Mouse (Mus musculus): ENCODE measurements around the gene Palmd.

The Palmd gene

GRCm38 (mm10) chr3:116917016-116917415, 51.8 kb downstream of the Palmd start:
- in situ Hi-C loops (cut with MboI; ENCODE audit: low pct_unique_long_range_greater_than_20kb in 1 of 2, low sequenced_read_pairs in 2 of 2, unreplicated experiment in 1 of 2), result loop anchor here (25.0 kb wide), 2 partner anchors 145 to 520 kb away; no protein-coding TSS in a partner anchor

GRCm38 (mm10) chr3:116914931-116915330, 53.9 kb downstream of the Palmd start:
- in situ Hi-C loops (cut with MboI; ENCODE audit: low pct_unique_long_range_greater_than_20kb in 1 of 2, low sequenced_read_pairs in 2 of 2, unreplicated experiment in 1 of 2), result loop anchor here (25.0 kb wide), 2 partner anchors 147 to 522 kb away; no protein-coding TSS in a partner anchor

- in situ Hi-C loops (cut with MboI; ENCODE audit: low pct_unique_long_range_greater_than_20kb in 1 of 2, low sequenced_read_pairs in 2 of 2, unreplicated experiment in 1 of 2), result loop anchor here (25.0 kb wide), 2 partner anchors 148 to 523 kb away; no protein-coding TSS in a partner anchor
Observed at GRCm38 (mm10) chr3:116914374-116914773, 54.4 kb downstream of the Palmd start.

- in situ Hi-C loops (cut with MboI; ENCODE audit: low pct_unique_long_range_greater_than_20kb in 1 of 2, low sequenced_read_pairs in 2 of 2, unreplicated experiment in 1 of 2), result loop anchor here (10.0 to 25.0 kb wide), 3 partner anchors 156 to 531 kb away; no protein-coding TSS in a partner anchor
Observed at GRCm38 (mm10) chr3:116906596-116906995, 62.2 kb downstream of the Palmd start.

GRCm38 (mm10) chr3:116905898-116906297, 62.9 kb downstream of the Palmd start:
- in situ Hi-C loops (cut with MboI; ENCODE audit: low pct_unique_long_range_greater_than_20kb in 1 of 2, low sequenced_read_pairs in 2 of 2, unreplicated experiment in 1 of 2), result loop anchor here (10.0 to 25.0 kb wide), 3 partner anchors 156 to 531 kb away; no protein-coding TSS in a partner anchor

- in situ Hi-C loops (cut with MboI; ENCODE audit: low pct_unique_long_range_greater_than_20kb in 1 of 2, low sequenced_read_pairs in 2 of 2, unreplicated experiment in 1 of 2), result loop anchor here (10.0 to 25.0 kb wide), 3 partner anchors 158 to 533 kb away; no protein-coding TSS in a partner anchor
Observed at GRCm38 (mm10) chr3:116904158-116904557, 64.6 kb downstream of the Palmd start.

- in situ Hi-C loops (cut with MboI; ENCODE audit: low pct_unique_long_range_greater_than_20kb in 1 of 2, low sequenced_read_pairs in 2 of 2, unreplicated experiment in 1 of 2), result no loop called here
Observed at GRCm38 (mm10) chr3:116892872-116893271, 75.9 kb downstream of the Palmd start.

- in situ Hi-C loops (cut with MboI; ENCODE audit: low pct_unique_long_range_greater_than_20kb in 1 of 2, low sequenced_read_pairs in 2 of 2, unreplicated experiment in 1 of 2), result no loop called here
Observed at GRCm38 (mm10) chr3:116892206-116892563, 76.6 kb downstream of the Palmd start.

- in situ Hi-C loops (cut with MboI; ENCODE audit: low pct_unique_long_range_greater_than_20kb in 1 of 2, low sequenced_read_pairs in 2 of 2, unreplicated experiment in 1 of 2), result no loop called here
Observed at GRCm38 (mm10) chr3:116891436-116892205, 77.2 kb downstream of the Palmd start.

- in situ Hi-C loops (cut with MboI; ENCODE audit: low pct_unique_long_range_greater_than_20kb in 1 of 2, low sequenced_read_pairs in 2 of 2, unreplicated experiment in 1 of 2), result no loop called here
Observed at GRCm38 (mm10) chr3:116890576-116890975, 78.2 kb downstream of the Palmd start.

- in situ Hi-C loops (cut with MboI; ENCODE audit: low pct_unique_long_range_greater_than_20kb in 1 of 2, low sequenced_read_pairs in 2 of 2, unreplicated experiment in 1 of 2), result no loop called here
Observed at GRCm38 (mm10) chr3:116889358-116889757, 79.4 kb downstream of the Palmd start.

- in situ Hi-C loops (cut with MboI; ENCODE audit: low pct_unique_long_range_greater_than_20kb in 1 of 2, low sequenced_read_pairs in 2 of 2, unreplicated experiment in 1 of 2), result no loop called here
Observed at GRCm38 (mm10) chr3:116884941-116885340, 83.8 kb downstream of the Palmd start.

- in situ Hi-C loops (cut with MboI; ENCODE audit: low pct_unique_long_range_greater_than_20kb in 1 of 2, low sequenced_read_pairs in 2 of 2, unreplicated experiment in 1 of 2), result no loop called here
Observed at GRCm38 (mm10) chr3:116882221-116882960, 86.4 kb downstream of the Palmd start.

GRCm38 (mm10) chr3:116870372-116870771, 98.4 kb downstream of the Palmd start:
- in situ Hi-C loops (cut with MboI; ENCODE audit: low pct_unique_long_range_greater_than_20kb in 1 of 2, low sequenced_read_pairs in 2 of 2, unreplicated experiment in 1 of 2), result no loop called here

Measured in mouse embryonic stem cell (cell line).